Mouse (Mus musculus) E14TG2a.4 (cell line): ENCODE measurements around the gene Fgf4.

Experiments
- H3K27me3 ChIP-seq: 2 replicates; pipeline ENCODE4 v1.6.1; 2014; ENCODE audit warnings: low read length, control low read depth; ENCODE audit not compliant: insufficient read depth
- H3K36me3 ChIP-seq: 2 replicates; pipeline ENCODE4 v1.6.1; 2014; ENCODE audit warnings: low read length, control low read depth; ENCODE audit not compliant: insufficient read depth
- H3K4me1 ChIP-seq: replicated peaks from 2 replicates; pipeline ENCODE4 v1.6.1; 2014; ENCODE audit warnings: low read depth, low read length, control low read depth
- H3K4me3 ChIP-seq: replicated peaks from 2 replicates; pipeline ENCODE4 v1.5.1; 2014; ENCODE audit warnings: mild to moderate bottlenecking, low read length
- H3K9me3 ChIP-seq: 2 replicates; pipeline ENCODE4 v1.6.1; 2014; ENCODE audit warnings: low read length, control low read depth
- CTCF ChIP-seq: conservative IDR thresholded peaks from 2 replicates; pipeline ENCODE4 v1.5.1; 2014; ENCODE audit warnings: low read length
- NANOG ChIP-seq: IDR thresholded peaks from 2 replicates; pipeline ENCODE4 v1.6.1; 2014; ENCODE audit warnings: borderline replicate concordance, low read length, mixed read lengths
- POU5F1 ChIP-seq: IDR thresholded peaks from 2 replicates; pipeline ENCODE4 v1.6.1; 2014; ENCODE audit warnings: low read length, borderline replicate concordance

Gene Fgf4

DNA sequence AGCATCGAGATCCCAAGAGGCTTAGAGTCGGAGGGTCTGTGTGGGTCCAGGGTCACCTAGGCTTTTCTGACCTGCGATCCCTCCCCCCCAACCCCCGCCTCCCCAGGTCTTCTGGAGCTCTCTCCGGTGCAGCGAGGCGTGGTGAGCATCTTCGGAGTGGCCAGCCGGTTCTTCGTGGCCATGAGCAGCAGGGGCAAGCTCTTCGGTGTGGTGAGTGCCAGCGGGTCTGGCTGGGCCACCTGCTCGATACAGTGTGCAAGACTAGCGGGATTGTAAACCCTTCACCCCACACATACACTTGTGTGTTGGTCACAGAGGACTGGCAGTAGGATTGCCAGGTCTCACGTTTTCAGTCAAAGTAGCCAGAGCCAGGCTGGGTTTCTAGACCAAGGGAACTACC is 15.0 kb downstream of the Fgf4 start:
- TF ChIP-seq NANOG (no peak), POU5F1 (no peak), CTCF (no peak)
- H3K4me1 ChIP-seq, result peaks cover 72% of the 10 kb centered on the region
- peak overlapping the region; percentile 95 for H3K4me3 ChIP-seq
- no peaks in the 10 kb centered on the region for H3K27me3 ChIP-seq
- no peaks in the 10 kb centered on the region for H3K9me3 ChIP-seq
- H3K36me3 ChIP-seq, result peaks cover 54% of the 10 kb centered on the region

DNA sequence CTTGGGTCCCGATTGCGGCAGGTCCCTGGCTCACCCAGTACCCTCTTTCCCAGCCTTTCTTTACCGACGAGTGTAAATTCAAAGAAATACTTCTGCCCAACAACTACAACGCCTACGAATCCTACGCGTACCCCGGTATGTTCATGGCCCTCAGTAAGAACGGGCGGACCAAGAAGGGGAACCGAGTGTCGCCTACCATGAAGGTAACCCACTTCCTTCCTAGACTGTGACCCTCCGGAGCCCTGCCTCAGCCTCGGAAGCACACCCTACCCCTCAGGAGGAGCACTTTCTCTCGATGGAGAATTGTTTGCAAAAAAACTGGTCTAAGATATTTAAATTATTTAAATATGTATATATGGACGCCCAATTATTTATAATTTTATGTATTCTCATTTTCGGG is 15.5 kb downstream of the Fgf4 start:
- no peaks in the 10 kb centered on the region for H3K27me3 ChIP-seq
- peaks cover 57% of the 10 kb centered on the region for H3K36me3 ChIP-seq

DNA sequence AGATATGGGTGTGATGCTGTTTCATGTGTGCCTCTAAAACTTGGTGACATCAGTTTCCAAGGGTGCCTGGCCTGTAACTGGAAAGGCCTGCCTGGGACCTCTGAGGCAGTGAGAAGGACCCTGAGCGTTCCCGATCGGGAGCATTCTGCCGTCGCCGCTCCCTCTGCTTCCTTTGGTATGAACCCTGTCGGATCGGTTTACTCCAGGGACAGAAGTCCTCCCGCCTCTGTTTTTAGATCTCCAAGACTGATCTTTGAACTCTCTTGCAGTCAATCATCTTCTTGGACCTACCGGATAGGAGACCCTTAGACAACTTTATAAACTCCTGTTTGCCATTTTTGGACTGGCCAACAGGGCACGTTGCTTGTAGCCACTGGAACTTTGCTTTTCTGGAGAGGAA is 16.0 kb downstream of the Fgf4 start:
- peaks cover 74% of the 10 kb centered on the region for H3K4me1 ChIP-seq
- H3K36me3 ChIP-seq, result peaks cover 57% of the 10 kb centered on the region
- no peaks in the 10 kb centered on the region for H3K27me3 ChIP-seq
- H3K4me3 ChIP-seq, result peak overlapping the region; percentile 95
- TF ChIP-seq POU5F1, result no peak
- no peaks in the 10 kb centered on the region for H3K9me3 ChIP-seq

More for the DNA sequence above, 15.5 kb downstream of the Fgf4 start:
- Histone ChIP-seq H3K4me3 (peak overlapping the region; percentile 95), H3K4me1 (peaks cover 74% of the 10 kb centered on the region), H3K9me3 (no peaks in the 10 kb centered on the region)
- TF ChIP-seq NANOG, result no peak
- TF ChIP-seq CTCF, result no peak
- TF ChIP-seq POU5F1, result no peak

DNA sequence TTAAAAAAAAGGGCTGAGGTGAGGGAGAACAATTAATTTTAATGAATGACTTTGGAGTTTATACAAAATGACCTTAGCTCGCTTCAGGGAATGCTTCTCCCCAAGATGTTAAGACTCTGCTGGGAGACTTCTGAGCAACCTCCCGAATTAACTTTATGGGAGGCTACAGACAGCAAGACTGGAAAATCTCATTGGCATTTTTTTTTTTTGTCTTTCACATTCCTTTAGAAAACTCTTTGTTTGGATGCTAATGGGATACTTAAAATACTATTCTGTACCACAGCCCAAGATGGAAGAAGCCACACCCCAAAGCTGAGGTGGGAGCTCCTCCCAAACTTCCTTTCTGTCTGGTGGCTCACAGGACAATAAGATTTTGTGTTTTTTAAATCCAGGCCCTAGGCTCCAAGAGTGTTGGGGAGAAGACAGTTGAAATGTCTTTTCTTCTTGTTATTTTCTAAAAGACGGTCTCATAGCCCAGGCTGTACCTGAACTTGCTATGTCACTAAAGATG is 17.0 kb downstream of the Fgf4 start:
- Histone ChIP-seq H3K9me3 (no peaks in the 10 kb centered on the region), H3K36me3 (peaks cover 57% of the 10 kb centered on the region), H3K4me3 (peak overlapping the region; percentile 95), H3K4me1 (peaks cover 74% of the 10 kb centered on the region), H3K27me3 (no peaks in the 10 kb centered on the region)
- TF ChIP-seq POU5F1 (no peak), CTCF (no peak), NANOG (peak; percentile 15; the same call in 1 of the 2 replicates)

DNA sequence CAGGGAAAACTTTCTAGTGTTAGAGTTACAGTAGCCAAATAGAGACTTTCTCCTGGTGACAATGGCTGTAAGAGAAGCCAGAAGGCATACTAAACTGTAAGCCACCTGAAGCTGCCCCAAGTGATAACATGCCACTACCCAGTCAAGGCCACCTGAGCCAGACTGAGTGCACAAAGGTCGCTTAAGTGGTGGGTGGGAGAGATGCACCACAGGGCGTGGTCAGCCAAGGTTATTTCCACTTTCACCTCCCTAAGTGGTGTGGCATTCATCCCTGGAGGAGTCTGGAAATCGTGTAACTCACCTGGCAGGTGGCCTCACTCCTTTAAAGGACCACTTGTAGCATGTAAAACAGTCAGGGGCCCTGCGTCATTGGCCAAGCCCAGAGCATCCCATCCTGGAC is 20.0 kb downstream of the Fgf4 start:
- H3K36me3 ChIP-seq, result peaks cover 56% of the 10 kb centered on the region
- no peaks in the 10 kb centered on the region for H3K27me3 ChIP-seq
- H3K4me3 ChIP-seq, result peak overlapping the region; percentile 49
- TF ChIP-seq NANOG, result 0 out of 2 replicates have a peak, but pooled peaks have one; percentile 10
- no peak for TF ChIP-seq POU5F1
- H3K9me3 ChIP-seq, result no peaks in the 10 kb centered on the region
- peaks cover 77% of the 10 kb centered on the region for H3K4me1 ChIP-seq

DNA sequence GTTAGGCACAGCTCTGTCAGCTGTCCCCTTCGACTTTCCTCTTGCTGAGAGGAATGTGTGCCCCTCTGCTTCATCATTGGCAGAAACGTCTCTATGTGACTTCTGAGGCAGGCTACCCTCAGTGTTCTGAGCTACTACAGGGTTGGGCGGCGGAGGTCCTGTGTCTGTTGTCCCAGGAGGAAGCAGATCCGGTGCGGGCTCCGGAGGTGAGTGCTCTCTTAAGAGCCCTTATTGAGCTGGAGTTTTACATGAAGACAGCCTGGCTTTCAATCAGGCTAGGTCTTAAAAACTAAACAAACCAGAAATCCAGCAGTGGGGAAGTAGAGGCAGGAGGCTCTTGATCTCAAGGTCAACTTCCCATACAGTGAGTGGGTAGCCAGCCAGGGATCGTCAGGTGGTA is 20.4 kb downstream of the Fgf4 start:
- Histone ChIP-seq H3K9me3 (no peaks in the 10 kb centered on the region), H3K4me1 (peaks cover 81% of the 10 kb centered on the region), H3K36me3 (peaks cover 51% of the 10 kb centered on the region), H3K4me3 (peak overlapping the region; percentile 49), H3K27me3 (no peaks in the 10 kb centered on the region)
- TF ChIP-seq NANOG (no peak), POU5F1 (no peak), CTCF (no peak)

DNA sequence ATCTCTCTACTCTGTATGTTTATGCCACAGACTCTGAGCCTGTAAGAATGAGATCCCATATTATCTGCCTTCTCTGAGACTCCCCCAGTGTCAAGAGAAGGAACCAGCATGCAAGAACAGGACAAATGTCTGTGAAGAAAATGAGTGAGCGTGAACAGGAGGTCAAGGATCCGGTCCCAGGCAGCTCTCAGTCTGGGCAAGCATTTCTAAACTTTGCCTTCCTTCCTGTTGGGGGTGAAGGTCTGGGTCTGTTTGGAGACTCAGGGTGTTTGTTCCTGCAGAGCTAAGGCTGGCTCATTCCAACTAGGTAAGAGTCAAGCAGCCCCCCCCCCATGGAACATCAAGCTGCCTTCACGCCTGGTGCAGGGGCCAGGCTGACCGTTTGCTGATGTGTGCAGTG is 25.3 kb downstream of the Fgf4 start:
- peak overlapping the region; percentile 46 for H3K4me3 ChIP-seq
- TF ChIP-seq NANOG (no peak), CTCF (no peak), POU5F1 (no peak)

DNA sequence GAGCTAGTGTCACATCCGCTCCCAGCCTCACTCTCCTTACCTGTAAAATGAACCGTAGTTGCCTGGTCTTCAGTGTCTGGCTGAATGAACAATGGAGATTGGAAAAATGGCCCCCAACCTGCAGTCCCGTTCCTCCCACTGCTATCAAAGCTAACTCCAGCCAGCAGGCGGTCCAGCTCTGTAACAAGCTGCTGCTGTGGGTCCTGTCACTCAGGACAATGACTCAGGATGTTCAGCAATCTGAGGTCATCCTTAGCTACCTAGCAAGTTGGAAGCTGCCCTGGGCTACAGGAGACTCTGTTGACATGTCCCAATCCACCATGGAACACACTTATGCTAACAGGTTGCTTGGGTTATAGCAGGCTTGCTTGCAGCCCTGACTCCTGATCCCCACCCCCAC is 26.0 kb downstream of the Fgf4 start:
- Histone ChIP-seq H3K27me3 (no peaks in the 10 kb centered on the region), H3K9me3 (no peaks in the 10 kb centered on the region), H3K4me1 (peaks cover 73% of the 10 kb centered on the region), H3K4me3 (peak overlapping the region; percentile 46), H3K36me3 (peaks cover 6% of the 10 kb centered on the region; the same call in 1 of the 2 replicates)
- TF ChIP-seq CTCF, result no peak
- no peak for TF ChIP-seq NANOG
- TF ChIP-seq POU5F1, result no peak

More for the DNA sequence above, 25.3 kb downstream of the Fgf4 start:
- peaks cover 76% of the 10 kb centered on the region for H3K4me1 ChIP-seq
- peaks cover 7% of the 10 kb centered on the region for H3K36me3 ChIP-seq
- H3K27me3 ChIP-seq, result no peaks in the 10 kb centered on the region
- H3K9me3 ChIP-seq, result no peaks in the 10 kb centered on the region

DNA sequence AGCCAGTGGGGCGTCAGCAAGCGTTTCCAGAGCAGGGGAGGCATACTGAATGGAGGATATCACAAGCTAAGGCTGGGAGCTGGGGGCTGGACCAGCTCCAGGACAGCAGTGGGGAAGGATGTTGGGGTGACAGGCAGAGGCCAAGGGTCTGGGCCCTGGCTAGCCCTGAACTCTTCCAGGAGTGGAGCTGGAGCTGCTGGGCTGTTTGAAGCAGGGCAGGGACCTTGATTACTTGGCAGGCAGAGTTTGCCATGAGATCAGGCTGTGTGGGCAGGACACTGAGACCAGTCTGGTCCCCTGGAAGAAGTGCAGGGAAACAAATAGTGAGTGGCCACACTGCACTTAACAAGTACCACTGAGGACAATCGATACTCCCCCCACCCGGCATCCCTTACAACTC is 27.1 kb downstream of the Fgf4 start:
- no peak for TF ChIP-seq NANOG
- TF ChIP-seq POU5F1, result no peak
- no peak for TF ChIP-seq CTCF
- Histone ChIP-seq H3K4me1 (peaks cover 65% of the 10 kb centered on the region), H3K27me3 (no peaks in the 10 kb centered on the region)

More for the DNA sequence above, 27.1 kb downstream of the Fgf4 start:
- H3K9me3 ChIP-seq, result no peaks in the 10 kb centered on the region
- peaks cover 6% of the 10 kb centered on the region; the same call in 1 of the 2 replicates for H3K36me3 ChIP-seq
- H3K4me3 ChIP-seq, result no peak overlapping the region
